Mouse (Mus musculus) duodenum, adult 2 months (tissue): Measurements from ENCODE around the gene Rusc2. TPM values are rescaled to one million over a fixed set of nuclear protein-coding genes. Genes with fewer than 3 reads are reported as not detected.

Experiments
- polyA plus RNA-seq: library from polyadenylated mRNA; depleted of rRNA; stranded (reverse); fragments of >200 nt; gene quantifications from 2 replicates; pipeline ENCODE4 v1.2.3, GENCODE M21; 2012; ENCODE audit warnings: low replicate concordance; rRNA removed

The Rusc2 gene
- polyA plus RNA-seq: 8.1 and 9.9 TPM in 2 replicates

DNA sequence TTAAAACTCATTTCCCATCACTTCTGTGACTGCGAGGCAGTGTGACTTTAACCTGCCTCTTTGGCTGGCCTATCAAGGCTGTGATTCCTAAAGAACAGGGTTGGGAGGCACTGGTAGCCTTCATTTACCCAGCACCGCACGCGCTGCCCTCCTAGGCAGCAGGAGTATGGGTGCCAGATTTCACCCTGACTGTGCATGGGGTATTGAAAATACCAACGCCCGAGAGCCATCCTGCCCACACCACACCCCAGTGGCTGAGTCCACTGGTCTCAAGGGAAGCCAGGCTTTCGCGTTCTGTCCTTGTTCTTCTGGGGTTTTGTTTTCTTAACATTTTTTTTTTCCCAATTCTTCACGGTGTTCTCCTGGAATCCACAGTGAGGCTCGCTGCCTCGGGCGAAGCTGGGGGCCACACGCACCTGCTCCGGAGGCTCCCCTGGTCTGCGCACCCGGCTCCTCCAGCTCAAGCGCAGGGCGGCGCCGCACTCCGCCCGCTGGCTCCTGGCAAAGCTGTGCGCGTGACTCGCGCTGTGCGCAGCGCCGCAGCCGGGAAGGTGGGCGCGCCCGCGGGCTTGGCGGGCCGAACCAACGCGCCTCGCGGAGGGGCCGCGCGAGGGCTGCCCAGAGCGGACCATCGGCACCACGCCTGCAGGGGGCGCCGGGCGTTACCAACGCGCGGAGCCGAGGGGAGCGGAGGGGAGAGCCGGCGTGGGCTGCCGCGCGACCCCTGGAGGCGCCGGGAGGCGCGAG lies at the start of gene Rusc2:
Gene Rusc2, plus strand, starts transcription at position 572 of the 747 bp plus-strand sequence.

DNA sequence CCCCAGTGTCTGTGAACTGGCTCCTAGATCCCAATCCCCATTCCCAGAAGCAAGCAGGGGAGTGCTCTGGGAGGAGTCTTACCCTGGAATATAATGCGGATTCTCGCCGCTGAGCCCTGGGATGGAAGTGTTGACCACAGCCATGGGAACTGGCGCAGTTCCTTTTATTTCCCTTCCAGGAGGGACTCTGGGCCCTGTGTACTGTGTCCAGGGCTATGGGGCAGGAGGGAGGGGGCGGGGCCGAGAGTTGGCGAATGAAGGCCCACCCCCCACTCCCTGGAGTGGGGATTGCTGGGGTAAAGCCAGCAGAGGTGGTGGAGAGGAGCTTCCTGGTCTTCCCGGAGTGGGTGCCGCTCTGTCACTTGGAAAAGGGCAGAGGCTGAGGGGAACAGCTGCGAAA lies 47.2 kb downstream of the Rusc2 start, which contains the start of gene Fam166b:
Gene Fam166b, minus strand, starts transcription at position 189 of the 400 bp plus-strand sequence.

DNA sequence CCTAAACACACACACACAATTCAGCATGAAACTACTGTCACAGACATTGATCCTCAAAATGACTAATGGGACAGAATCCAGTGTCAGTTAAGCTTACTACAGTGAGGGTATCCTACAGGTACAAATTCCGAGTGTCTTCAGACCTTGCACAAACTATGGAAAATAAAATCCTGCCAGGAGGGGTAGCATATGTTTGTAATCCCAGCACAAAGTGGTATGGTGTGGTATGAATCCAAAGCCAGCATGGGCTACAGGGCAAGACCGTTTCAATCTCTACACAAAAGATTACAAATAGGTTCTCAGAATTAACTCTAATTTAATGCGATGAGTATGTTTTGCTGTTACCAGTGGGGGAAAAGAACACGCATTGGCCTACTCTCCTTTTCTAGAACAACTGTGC lies 59.9 kb downstream of the Rusc2 start, which contains the start of gene Tesk1:
Gene Tesk1, plus strand, starts transcription at position 301 of the 400 bp plus-strand sequence.

DNA sequence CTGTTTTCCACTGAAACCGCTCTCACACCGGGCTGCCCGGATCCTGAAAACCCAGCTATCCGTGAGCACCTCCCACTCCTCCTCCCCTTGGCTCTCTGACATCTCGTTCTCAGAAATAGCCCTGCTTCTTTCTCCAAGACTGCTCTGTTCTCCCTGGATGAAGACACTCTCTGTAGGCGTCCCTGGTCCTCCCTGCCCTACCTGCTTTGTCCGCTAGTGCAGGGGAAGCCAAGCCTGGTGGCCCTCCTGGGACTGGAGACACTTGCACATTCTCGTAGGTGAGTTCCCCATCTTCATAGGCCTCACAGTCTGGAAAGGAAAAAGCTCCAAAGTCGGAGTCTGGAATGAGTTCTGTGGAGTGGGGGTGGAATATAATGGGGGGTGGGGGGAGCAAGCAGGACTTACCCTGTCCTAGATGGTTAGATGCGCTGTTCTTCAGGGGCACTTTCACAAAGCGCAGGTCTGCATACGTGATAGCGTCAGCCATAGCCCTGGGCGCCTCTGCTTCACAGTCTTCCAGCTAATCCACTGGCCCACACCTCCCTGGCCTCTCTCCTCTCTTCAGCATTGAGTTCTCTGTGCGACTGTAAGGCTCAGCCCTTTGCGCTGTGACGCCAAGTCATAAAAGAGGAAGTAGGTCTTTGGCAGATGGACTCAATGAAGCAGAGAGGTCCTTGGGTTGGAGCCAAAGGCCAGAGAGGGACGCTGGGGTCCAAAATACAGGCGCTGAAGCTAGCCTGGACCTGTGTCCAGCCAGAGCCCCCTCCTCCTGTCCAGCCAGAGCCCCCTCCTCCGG lies 72.5 kb downstream of the Rusc2 start, which contains the start of gene Cd72:
Gene Cd72, minus strand, starts transcription at position 588 of the 796 bp plus-strand sequence.

Other genes with a start within 250 kb of the Rusc2 start
- not detected in 2 replicates for gene Atp8b5, start 114.8 kb upstream of the Rusc2 start, polyA plus RNA-seq
- gene Fam166b, start 47.2 kb downstream of the Rusc2 start, polyA plus RNA-seq: 0.15 and 0.32 TPM in 2 replicates
- gene Tesk1, start 60.0 kb downstream of the Rusc2 start, polyA plus RNA-seq: 82.2 and 96.7 TPM in 2 replicates
- gene Cd72, start 72.6 kb downstream of the Rusc2 start, polyA plus RNA-seq: 2.3 and 3.4 TPM in 2 replicates
- gene Sit1, start 101.8 kb downstream of the Rusc2 start, polyA plus RNA-seq: 1.0 and 1.3 TPM in 2 replicates
- 470 and 876 TPM in 2 replicates for gene Ccdc107, start 110.9 kb downstream of the Rusc2 start, polyA plus RNA-seq
- 41.0 and 46.8 TPM in 2 replicates for gene Arhgef39, start 117.7 kb downstream of the Rusc2 start, polyA plus RNA-seq
- gene Car9, start 125.0 kb downstream of the Rusc2 start, polyA plus RNA-seq: 55.7 and 182 TPM in 2 replicates
- gene Tpm2, start 141.8 kb downstream of the Rusc2 start, polyA plus RNA-seq: 26.4 and 45.4 TPM in 2 replicates
- gene Creb3, start 180.4 kb downstream of the Rusc2 start, polyA plus RNA-seq: 123 and 169 TPM in 2 replicates
- gene Tln1, start 180.7 kb downstream of the Rusc2 start, polyA plus RNA-seq: 45.3 and 46.9 TPM in 2 replicates
- 27.0 and 43.1 TPM in 2 replicates for gene Rgp1, start 196.7 kb downstream of the Rusc2 start, polyA plus RNA-seq
- gene Gba2, start 196.9 kb downstream of the Rusc2 start, polyA plus RNA-seq: 6.5 and 8.3 TPM in 2 replicates
- 0.26 TPM in 1 of 2 replicates, not detected in the other for gene Msmp, start 202.5 kb downstream of the Rusc2 start, polyA plus RNA-seq
- gene Npr2, start 250.0 kb downstream of the Rusc2 start, polyA plus RNA-seq: 4.7 and 10.2 TPM in 2 replicates